Mouse (Mus musculus): ENCODE measurements around the gene Bsnd.
A peak's percentile ranks its signal among the peaks of the same experiment; 100 is the strongest.

The Bsnd gene

GRCm38 (mm10) chr4:106480545-106480944, 11.5 kb downstream of the Bsnd start:
- no peak for DNase-seq

GRCm38 (mm10) chr4:106474241-106474640, 17.8 kb downstream of the Bsnd start:
- DNase-seq, result no peak

GRCm38 (mm10) chr4:106472335-106472734, 19.7 kb downstream of the Bsnd start:
- DNase-seq, result no peak

- DNase-seq, result peak; percentile 94
These were observed 21.2 kb downstream of the Bsnd start for GRCm38 (mm10) chr4:106470921-106471320.

- no peak for DNase-seq
These were observed 24.5 kb downstream of the Bsnd start for GRCm38 (mm10) chr4:106467420-106468110.

- DNase-seq, result no peak
These were observed 28.8 kb downstream of the Bsnd start for GRCm38 (mm10) chr4:106463174-106463801.

GRCm38 (mm10) chr4:106462524-106462923, 29.6 kb downstream of the Bsnd start:
- DNase-seq, result no peak

GRCm38 (mm10) chr4:106462016-106462415, 30.1 kb downstream of the Bsnd start:
- DNase-seq, result no peak

- no peak for DNase-seq
These were observed 37.5 kb downstream of the Bsnd start for GRCm38 (mm10) chr4:106454541-106454940.

GRCm38 (mm10) chr4:106453516-106453915, 38.6 kb downstream of the Bsnd start:
- no peak for DNase-seq

- DNase-seq, result no peak
These were observed 39.0 kb downstream of the Bsnd start for GRCm38 (mm10) chr4:106453108-106453507.

GRCm38 (mm10) chr4:106452401-106452800, 39.7 kb downstream of the Bsnd start:
- no peak for DNase-seq

GRCm38 (mm10) chr4:106449306-106449705, 42.8 kb downstream of the Bsnd start:
- DNase-seq, result no peak

GRCm38 (mm10) chr4:106443182-106443581, 48.9 kb downstream of the Bsnd start:
- no peak for DNase-seq

GRCm38 (mm10) chr4:106438763-106439162, 53.3 kb downstream of the Bsnd start:
- no peak for DNase-seq

- no peak for DNase-seq
These were observed 54.9 kb downstream of the Bsnd start for GRCm38 (mm10) chr4:106437207-106437606.

GRCm38 (mm10) chr4:106436475-106436874, 55.6 kb downstream of the Bsnd start:
- no peak for DNase-seq

- DNase-seq, result peak; percentile 67
These were observed 56.7 kb downstream of the Bsnd start for GRCm38 (mm10) chr4:106435426-106435825.
